Mouse (Mus musculus) layer of hippocampus, adult 11-12 months (tissue): ENCODE data around the gene Icosl.
"Not testable (repeated sequence)": the region's sequence is repeated elsewhere in the genome, so short reads cannot be mapped to it uniquely, and the experiment has no call there.

Experiments used
- DNase-seq: peaks from one replicate; pipeline ENCODE4 v3.0.0; 2022; ENCODE audit warnings: low spot score

The Icosl gene

DNA sequence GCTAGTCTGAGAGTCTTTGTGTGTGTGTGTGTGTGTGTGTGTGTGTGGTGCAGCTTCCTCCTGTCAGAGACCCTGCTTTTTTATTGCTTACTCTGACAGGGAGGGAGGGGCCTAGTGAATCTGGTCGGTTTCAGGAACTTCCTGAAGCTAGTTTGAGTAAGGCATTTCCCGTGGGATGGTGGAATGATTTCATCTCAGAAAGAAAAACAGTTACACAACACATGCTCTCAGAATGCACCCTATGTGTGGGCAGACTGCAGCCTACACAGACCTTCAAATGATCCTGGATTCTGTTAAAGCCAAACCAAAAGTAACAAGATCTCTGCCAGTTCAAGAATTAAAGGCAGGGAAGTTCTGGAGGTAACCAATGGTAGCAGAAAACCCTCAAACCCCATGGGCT lies 46.1 kb downstream of the Icosl start:
- no peak for DNase-seq

DNA sequence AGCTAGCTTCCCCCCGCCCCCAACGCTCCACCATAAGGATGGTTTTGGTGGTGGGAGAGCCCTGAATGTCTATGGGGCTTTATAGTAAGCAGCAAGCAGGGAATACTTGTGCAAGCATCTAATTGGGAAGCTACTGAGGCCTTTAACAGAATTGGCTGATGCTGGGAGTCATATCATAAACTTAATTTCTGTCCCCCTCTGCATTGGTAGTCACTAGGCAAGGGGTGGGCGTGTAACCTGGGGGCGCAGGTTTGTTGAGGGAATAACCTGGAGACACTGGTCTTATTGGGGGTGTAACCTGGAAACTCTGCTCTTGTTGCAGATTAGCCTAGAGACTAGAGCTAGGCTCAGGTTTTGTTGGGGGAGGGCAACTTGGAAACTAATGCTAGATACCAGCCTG lies 50.3 kb downstream of the Icosl start:
- DNase-seq, result no peak

DNA sequence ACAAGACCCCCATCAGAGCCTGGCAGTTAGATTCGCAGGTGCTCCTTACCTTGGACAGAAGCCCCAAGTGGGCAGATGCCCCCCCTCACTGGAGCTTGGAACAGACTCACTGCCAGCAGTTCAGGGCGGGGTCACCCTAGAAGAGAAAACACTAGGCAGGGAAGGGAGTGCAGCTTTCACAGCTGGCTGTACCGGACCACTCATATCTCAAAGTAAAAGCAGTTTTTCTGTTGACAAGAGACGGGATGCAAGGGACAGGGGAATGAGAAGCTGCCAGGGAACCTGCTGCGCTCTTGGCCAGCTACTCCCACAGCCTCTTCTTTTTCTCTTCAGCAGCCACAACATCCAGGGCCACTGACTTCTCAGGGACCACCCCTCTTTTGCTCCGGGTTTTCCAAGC lies 55.0 kb downstream of the Icosl start:
- not testable (repeated sequence) for DNase-seq

DNA sequence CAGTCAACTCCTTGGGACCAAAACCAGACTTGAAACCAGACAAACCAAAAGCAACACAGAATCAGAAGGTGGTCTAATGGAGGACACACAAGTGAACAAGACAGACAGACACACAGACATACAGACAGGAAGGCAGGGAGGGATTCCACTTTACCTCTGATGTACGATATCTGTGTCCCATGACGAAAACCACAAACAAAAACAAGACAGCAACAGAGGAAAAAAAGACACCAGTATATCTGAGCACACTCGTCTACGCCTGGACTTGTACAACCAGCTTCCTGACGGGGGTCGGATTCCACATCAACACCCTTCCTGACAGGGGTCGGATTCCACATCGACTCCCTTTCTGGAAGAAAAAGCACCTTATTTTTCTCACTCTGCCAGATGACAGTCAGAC lies 56.0 kb downstream of the Icosl start:
- not testable (repeated sequence) for DNase-seq

DNA sequence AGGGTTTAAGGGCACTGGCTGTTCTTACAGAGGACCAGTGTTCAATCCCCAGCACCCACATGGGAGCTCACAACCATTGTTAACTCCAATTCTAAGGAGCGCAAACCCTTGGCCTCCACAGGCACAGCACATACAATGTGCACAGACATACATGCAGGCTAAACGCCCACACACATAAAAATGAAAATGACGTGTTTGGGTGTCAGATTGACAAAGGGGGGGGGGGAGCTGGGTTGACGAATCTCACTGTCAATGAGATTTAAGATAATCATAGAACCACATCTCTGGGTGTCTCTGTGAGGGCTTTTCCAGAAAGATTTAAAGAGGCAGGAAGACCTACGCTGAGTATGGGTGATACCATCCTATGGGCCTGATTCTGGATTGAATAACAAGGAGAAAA lies 57.2 kb downstream of the Icosl start:
- no peak for DNase-seq

DNA sequence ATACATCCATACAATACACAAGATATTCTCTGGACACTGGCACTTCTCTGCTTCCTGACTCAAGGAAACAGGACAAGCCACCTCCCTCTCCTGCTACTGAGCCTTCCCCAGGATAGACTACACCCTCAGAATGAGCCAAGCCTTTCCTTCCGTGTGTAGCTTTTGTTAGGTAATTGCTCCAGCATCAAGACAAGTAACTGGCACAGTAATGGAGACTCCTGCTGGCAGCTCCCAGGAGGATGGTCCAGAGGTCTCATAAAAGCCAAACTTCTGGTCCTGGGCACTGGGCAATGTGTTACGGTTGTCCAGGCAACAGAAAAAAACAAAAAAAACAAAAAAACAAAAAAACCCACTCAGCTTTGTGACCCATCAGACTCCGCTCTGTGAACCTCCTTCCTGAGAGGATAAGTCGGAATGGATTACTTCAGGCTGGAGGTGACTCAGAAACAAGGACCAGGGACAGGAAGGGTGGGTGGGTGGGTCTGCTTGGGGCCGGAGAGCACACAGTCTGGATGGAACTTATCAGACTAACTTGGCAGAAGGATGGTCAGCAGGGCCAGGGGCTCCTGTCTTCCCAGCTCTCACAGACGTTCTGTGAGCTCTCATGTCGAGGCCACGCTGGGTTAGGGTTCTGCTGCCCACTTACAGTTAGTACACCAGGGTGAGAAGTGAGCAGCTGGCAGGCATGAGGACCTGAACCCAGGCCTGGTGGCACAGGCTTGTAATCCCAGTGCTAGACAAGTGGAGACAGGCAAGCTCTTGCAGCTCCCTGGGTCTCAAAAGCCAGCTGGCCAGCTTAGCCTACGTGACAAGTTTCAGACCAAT lies 58.2 kb downstream of the Icosl start:
- no peak for DNase-seq

DNA sequence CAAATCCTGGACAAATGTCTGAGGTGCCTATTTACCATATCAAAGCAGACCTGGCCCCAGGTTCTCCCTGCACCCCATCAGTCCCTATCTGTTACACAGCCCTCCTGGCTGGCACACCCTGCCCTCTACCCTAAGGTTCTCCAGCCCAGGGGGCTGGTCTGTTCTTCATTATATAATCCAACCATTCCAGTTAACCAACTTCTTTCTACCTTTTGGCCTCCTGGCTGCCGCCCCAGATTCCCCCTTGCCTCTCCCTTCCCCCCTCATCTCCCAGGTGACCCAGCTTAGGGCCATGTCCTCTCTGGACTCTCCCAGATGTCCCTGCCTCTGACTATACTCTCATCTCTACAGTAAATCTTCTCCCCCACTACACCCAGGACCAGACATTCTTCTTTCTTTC lies 58.8 kb downstream of the Icosl start:
- no peak for DNase-seq

DNA sequence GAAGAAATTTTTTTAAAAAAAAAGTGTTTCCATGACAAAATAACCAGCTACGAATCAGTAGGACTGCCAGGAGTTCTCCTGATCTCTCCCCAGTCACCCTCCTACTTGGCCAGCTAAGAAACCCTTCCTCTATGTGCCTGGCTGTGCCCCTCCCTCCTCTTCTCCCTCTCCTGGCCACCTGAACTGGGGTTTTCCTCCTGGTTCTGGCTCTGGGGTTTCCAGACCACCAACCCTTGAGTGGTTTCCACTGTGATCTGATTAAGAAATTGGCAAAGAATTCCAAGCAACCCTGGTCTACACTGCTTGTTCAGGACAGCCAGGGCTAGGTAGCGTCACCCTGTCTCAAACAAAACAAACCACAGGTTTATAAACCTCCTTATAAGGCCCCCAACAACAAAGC lies 59.5 kb downstream of the Icosl start:
- no peak for DNase-seq

DNA sequence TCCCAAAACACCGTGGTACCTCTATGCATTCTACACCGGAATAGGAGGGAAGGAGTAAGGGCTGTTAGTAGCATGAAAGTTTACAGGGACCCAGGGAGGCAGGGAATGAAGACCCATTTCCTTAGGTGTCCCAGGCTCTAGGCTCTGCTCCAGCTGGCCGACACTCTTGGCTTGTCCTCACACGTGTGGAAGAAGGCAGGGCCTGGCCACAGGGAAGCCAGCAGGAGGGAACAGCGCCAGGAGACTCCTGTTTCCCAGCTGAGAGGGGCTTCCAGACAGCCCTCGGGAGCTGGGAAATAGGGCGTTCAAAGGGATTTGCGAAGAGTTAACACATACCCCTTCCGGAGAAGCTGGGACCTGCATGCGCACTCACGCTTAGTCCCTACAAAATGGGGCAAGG lies 60.3 kb downstream of the Icosl start:
- DNase-seq, result no peak

DNA sequence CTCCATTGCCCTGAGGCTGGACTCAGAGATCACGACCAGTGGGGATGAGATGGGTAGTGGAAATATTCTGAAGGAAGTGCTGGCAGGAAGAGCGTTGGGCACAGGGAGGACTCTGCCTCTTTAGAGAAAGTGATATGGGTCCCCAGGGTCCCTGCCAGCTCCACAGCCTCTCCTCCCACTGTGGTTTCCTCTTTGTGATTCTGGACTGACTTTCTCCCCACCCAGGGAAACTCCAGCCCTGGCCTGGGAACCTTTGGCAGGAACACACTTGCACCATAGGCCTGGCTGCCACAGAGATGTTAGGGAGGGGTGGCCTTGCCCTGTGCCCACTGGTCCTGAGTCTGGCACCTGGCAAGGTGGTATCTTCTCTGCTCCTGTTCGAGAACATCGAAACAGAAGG lies 60.9 kb downstream of the Icosl start:
- no peak for DNase-seq
